Mouse (Mus musculus) layer of hippocampus, adult 2 months (tissue): ENCODE measurements around the gene Trpm3. TPM values are rescaled to one million over a fixed set of nuclear protein-coding genes. Genes with fewer than 3 reads are reported as not detected.
A peak's percentile ranks its signal among the peaks of the same experiment; 100 is the strongest.

Experiments
- DNase-seq, 2 experiments: peaks; one replicate each; pipeline ENCODE4 v3.0.0; 2022; ENCODE audit warnings: low spot score in 2 of 2
- H3K27ac ChIP-seq: fragments of 200-600 bp; 2 replicates; pipeline ENCODE4 v1.8.1; 2022
- H3K4me3 ChIP-seq: fragments of 200-600 bp; 2 replicates; pipeline ENCODE4 v1.8.1; 2022; ENCODE audit warnings: mild to moderate bottlenecking
- CTCF ChIP-seq: fragments of 200-600 bp; conservative IDR thresholded peaks from 2 replicates; pipeline ENCODE4 v1.8.1; 2022; ENCODE audit warnings: antibody characterized with exemption, mild to moderate bottlenecking, moderate library complexity
- total RNA-seq, 2 experiments: library from RNA; stranded (reverse); gene quantifications; 2 replicates each; pipeline ENCODE4 v1.2.3; 2021

Gene Trpm3
- total RNA-seq, 2 experiments from 2014 or later = 66.9 to 67.7 TPM

GRCm38 (mm10) chr19:22582120-22582745 is 443.4 kb downstream of the Trpm3 start:
- no peak for DNase-seq
- Histone ChIP-seq H3K27ac (no peak overlapping the region), H3K4me3 (no peak overlapping the region)
- TF ChIP-seq CTCF = no peak

GRCm38 (mm10) chr19:22594492-22594891 is 455.6 kb downstream of the Trpm3 start:
- no peak for TF ChIP-seq CTCF
- no peak overlapping the region for H3K27ac ChIP-seq
- no peak for DNase-seq
- no peak overlapping the region for H3K4me3 ChIP-seq

- no peak for DNase-seq
- no peak for TF ChIP-seq CTCF
- no peak overlapping the region for H3K27ac ChIP-seq
- H3K4me3 ChIP-seq = no peak overlapping the region
Observed at GRCm38 (mm10) chr19:22595246-22595645, 456.4 kb downstream of the Trpm3 start.

- DNase-seq = peak; percentile 31 to 39
- no peak overlapping the region for H3K4me3 ChIP-seq
- no peak for TF ChIP-seq CTCF
- H3K27ac ChIP-seq = peak overlapping the region; percentile 59; the same call in 1 of the 2 replicates
Observed at GRCm38 (mm10) chr19:22596715-22597114, 457.9 kb downstream of the Trpm3 start.

- TF ChIP-seq CTCF = no peak
Observed at GRCm38 (mm10) chr19:22604322-22604721, 465.5 kb downstream of the Trpm3 start.

GRCm38 (mm10) chr19:22607985-22608684 is 469.3 kb downstream of the Trpm3 start:
- no peak for DNase-seq
- Histone ChIP-seq H3K27ac (no peak overlapping the region), H3K4me3 (no peak overlapping the region)
- TF ChIP-seq CTCF = no peak

More at GRCm38 (mm10) chr19:22604322-22604721, 465.5 kb downstream of the Trpm3 start:
- Histone ChIP-seq H3K4me3 (no peak overlapping the region), H3K27ac (no peak overlapping the region)
- no peak for DNase-seq

- DNase-seq = no peak
- TF ChIP-seq CTCF = no peak
- Histone ChIP-seq H3K27ac (no peak overlapping the region), H3K4me3 (no peak overlapping the region)
Observed at GRCm38 (mm10) chr19:22611621-22612020, 472.8 kb downstream of the Trpm3 start.

- Histone ChIP-seq H3K4me3 (no peak overlapping the region), H3K27ac (no peak overlapping the region)
- no peak for TF ChIP-seq CTCF
- no peak for DNase-seq
Observed at GRCm38 (mm10) chr19:22615367-22615766, 476.5 kb downstream of the Trpm3 start.

GRCm38 (mm10) chr19:22624801-22625513 is 486.1 kb downstream of the Trpm3 start:
- Histone ChIP-seq H3K27ac (peak overlapping the region; percentile 69), H3K4me3 (no peak overlapping the region)
- no peak for TF ChIP-seq CTCF
- DNase-seq = no peak

- DNase-seq = no peak
- no peak overlapping the region for H3K4me3 ChIP-seq
- no peak for TF ChIP-seq CTCF
- peak overlapping the region; percentile 80; the same call in 1 of the 2 replicates for H3K27ac ChIP-seq
Observed at GRCm38 (mm10) chr19:22628878-22629277, 490.0 kb downstream of the Trpm3 start.

- no peak overlapping the region for H3K4me3 ChIP-seq
- TF ChIP-seq CTCF = peak; percentile 84
- peak; percentile 26 to 55 for DNase-seq
- H3K27ac ChIP-seq = peak overlapping the region; percentile 80
Observed at GRCm38 (mm10) chr19:22631316-22631715, 492.5 kb downstream of the Trpm3 start.

- no peak for DNase-seq
- TF ChIP-seq CTCF = no peak
- no peak overlapping the region for H3K4me3 ChIP-seq
- peak overlapping the region; percentile 46; the same call in 1 of the 2 replicates for H3K27ac ChIP-seq
Observed at GRCm38 (mm10) chr19:22635635-22636034, 496.8 kb downstream of the Trpm3 start.

- DNase-seq = no peak
- Histone ChIP-seq H3K4me3 (no peak overlapping the region), H3K27ac (no peak overlapping the region)
- TF ChIP-seq CTCF = peak; percentile 49
Observed at GRCm38 (mm10) chr19:22637786-22638185, 498.9 kb downstream of the Trpm3 start.
